In genomic region chr3:75579352-75579751, GRCm38 (mm10) we compare ENCODE assay signal across 9 mouse cellular contexts. TPM values are rescaled to one million over a fixed set of nuclear protein-coding genes. Genes with fewer than 3 reads are reported as not detected.
DNase-seq lines count a peak whose midpoint lies in the region; ATAC-seq and TF ChIP-seq lines count a peak whose summit lies in the region.
"Had no signal": no experiment of that assay in that cellular context is flagged by ENCODE, and none has a peak within 500 bp of the region (broad histone marks: within the 10 kb centered on the region; RNA-seq: fewer than 3 reads in every experiment).

No protein-coding gene starts in this region.

- no peaks in the 10 kb centered on the region for H3K27me3 ChIP-seq in heart, embryonic 12.5 days (replicated peaks)
- H3K27me3 ChIP-seq in lung, postnatal 0 days (replicated peaks; ENCODE audit: insufficient read depth, low read length): no peaks in the 10 kb centered on the region
- H3K27me3 ChIP-seq: neural tube, embryonic 13.5 days had no signal

- H3K4me2 ChIP-seq in heart, embryonic 12.5 days: no peak overlapping the region
- no peak overlapping the region for H3K4me2 ChIP-seq in lung, postnatal 0 days (replicated peaks; ENCODE audit: low read depth, low read length)
- H3K4me2 ChIP-seq: neural tube, embryonic 13.5 days had no signal

- H3K36me3 ChIP-seq in heart, embryonic 12.5 days: no peaks in the 10 kb centered on the region
- H3K36me3 ChIP-seq in lung, postnatal 0 days (ENCODE audit: insufficient read depth, low read length): no peaks in the 10 kb centered on the region
- H3K36me3 ChIP-seq: neural tube, embryonic 13.5 days had no signal

- no peak for TF ChIP-seq EP300 in lung, postnatal 0 days (IDR thresholded peaks at IDR 0.05)

- 46% methylated on average over 4 of the region's 4 CpGs for WGBS in heart, embryonic 12.5 days
- WGBS in lung, postnatal 0 days: 44% methylated on average over 4 of the region's 4 CpGs

- no peak overlapping the region for H3K4me3 ChIP-seq in heart, embryonic 12.5 days
- H3K4me3 ChIP-seq in lung, postnatal 0 days (ENCODE audit: low read depth, low read length): no peak overlapping the region
- H3K4me3 ChIP-seq: neural tube, embryonic 13.5 days had no signal

- H3K4me1 ChIP-seq in heart, embryonic 12.5 days (replicated peaks): no peaks in the 10 kb centered on the region
- H3K4me1 ChIP-seq in lung, postnatal 0 days (ENCODE audit: insufficient read depth, low read depth, low read length): no peaks in the 10 kb centered on the region
- H3K4me1 ChIP-seq: neural tube, embryonic 13.5 days had no signal

- peak; percentile 11 for DNase-seq in heart, postnatal 4 days
- DNase-seq in lung, postnatal 0 days (ENCODE audit: low spot score): no peak
- DNase-seq in spleen, postnatal 10 days (ENCODE audit: low spot score in 2 of 2): peak; percentile 31 to 71
- DNase-seq in urinary bladder, postnatal 36 days (ENCODE audit: low spot score in 2 of 2): no peak
- DNase-seq in gastrocnemius, adult 8-10 months (ENCODE audit: low spot score in 2 of 2): no peak

- ATAC-seq in heart, embryonic 12.5 days (ENCODE audit: insufficient number of reproducible peaks, low FRiP score): no peak
- ATAC-seq in CD4-positive, CD25-positive, alpha-beta regulatory T cell, adult 4 months: peak; percentile 79
- peak; percentile 29; the same call in 1 of the 2 replicates for ATAC-seq in common myeloid progenitor, adult 5-6 weeks (replicated peaks; ENCODE audit: low read depth, poor library complexity, severe bottlenecking)
- no peak for ATAC-seq in lung, postnatal 0 days

- H3K9me3 ChIP-seq in heart, embryonic 12.5 days (replicated peaks): no peaks in the 10 kb centered on the region
- H3K9me3 ChIP-seq in lung, postnatal 0 days (ENCODE audit: low read length): no peaks in the 10 kb centered on the region
- H3K9me3 ChIP-seq: neural tube, embryonic 13.5 days had no signal

- peak; percentile 37 for TF ChIP-seq CTCF in lung, postnatal 0 days (IDR thresholded peaks at IDR 0.05)

- no peak overlapping the region for H3K27ac ChIP-seq in heart, embryonic 12.5 days (ENCODE audit: poor library complexity, severe bottlenecking)
- H3K27ac ChIP-seq in lung, postnatal 0 days (ENCODE audit: low read length): no peak overlapping the region
- H3K27ac ChIP-seq: neural tube, embryonic 13.5 days had no signal

- no peak overlapping the region for H3K9ac ChIP-seq in heart, embryonic 12.5 days
- H3K9ac ChIP-seq in lung, postnatal 0 days (replicated peaks; ENCODE audit: low read depth): no peak overlapping the region
- H3K9ac ChIP-seq: neural tube, embryonic 13.5 days had no signal

RNA-seq across cellular contexts. Expression of gene Serpini1, which starts 22.0 kb away (rescaled TPM):
- 1 to 10 TPM; 4.3 to 4.4 TPM for total RNA-seq in heart, postnatal 4 days (2021)
- polyA plus RNA-seq in heart, embryonic 12.5 days (2016; fragmentation: Nextera tagmentation; extraction: Ambion mirVana): 0.75 and 0.94 TPM in 2 replicates
- 10 to 100 TPM; 16.6 to 19.3 TPM for polyA plus RNA-seq in CD4-positive, CD25-positive, alpha-beta regulatory T cell, adult 4 months (2017; shearing (Covaris generic))
- 3.2 and 4.1 TPM in 2 replicates for total RNA-seq in common myeloid progenitor, adult 5-6 weeks (2017)
- 0.47 and 0.86 TPM in 2 replicates for polyA plus RNA-seq in lung, postnatal 0 days (2015; fragmentation: Nextera tagmentation; extraction: Ambion mirVana)
- 1 to 10 TPM in 1 of 4 experiments, under 1 TPM in 3; 0.29 to 1.1 (median 0.50) TPM for total RNA-seq in gastrocnemius, adult 8-10 months (2022)

RNA-seq across cellular contexts. Expression of gene Pdcd10, which starts 22.7 kb away (rescaled TPM):
- total RNA-seq in heart, postnatal 4 days (2021): 10 to 100 TPM; 31.0 to 41.1 TPM
- 62.5 and 64.4 TPM in 2 replicates for polyA plus RNA-seq in heart, embryonic 12.5 days (2016; fragmentation: Nextera tagmentation; extraction: Ambion mirVana)
- 100 to 1,000 TPM; 162 to 251 TPM for polyA plus RNA-seq in CD4-positive, CD25-positive, alpha-beta regulatory T cell, adult 4 months (2017; shearing (Covaris generic))
- 117 and 129 TPM in 2 replicates for total RNA-seq in common myeloid progenitor, adult 5-6 weeks (2017)
- 123 and 125 TPM in 2 replicates for polyA plus RNA-seq in lung, postnatal 0 days (2015; fragmentation: Nextera tagmentation; extraction: Ambion mirVana)
- total RNA-seq in gastrocnemius, adult 8-10 months (2022): 10 to 100 TPM; 12.4 to 15.2 (median 13.7) TPM

Comparison
In these comparisons a context has a peak if more than half of its experiments do, and no peak if none do; other contexts are left out.
1. DNase-seq: peak in heart, postnatal 4 days (single experiment) and spleen, postnatal 10 days (2 of 2); none in lung, postnatal 0 days (single experiment), urinary bladder, postnatal 36 days (0 of 2) and gastrocnemius, adult 8-10 months (0 of 2).
2. ATAC-seq: peak in CD4-positive, CD25-positive, alpha-beta regulatory T cell, adult 4 months (single experiment) and common myeloid progenitor, adult 5-6 weeks (single experiment); none in heart, embryonic 12.5 days (single experiment) and lung, postnatal 0 days (single experiment).